Mouse (Mus musculus): ENCODE measurements around the gene Atad2b. TPM values are rescaled to one million over a fixed set of nuclear protein-coding genes. Genes with fewer than 3 reads are reported as not detected.

Gene Atad2b
- total RNA-seq, 2 experiments from 2014 or later: 11.3 to 12.0 TPM

DNA sequence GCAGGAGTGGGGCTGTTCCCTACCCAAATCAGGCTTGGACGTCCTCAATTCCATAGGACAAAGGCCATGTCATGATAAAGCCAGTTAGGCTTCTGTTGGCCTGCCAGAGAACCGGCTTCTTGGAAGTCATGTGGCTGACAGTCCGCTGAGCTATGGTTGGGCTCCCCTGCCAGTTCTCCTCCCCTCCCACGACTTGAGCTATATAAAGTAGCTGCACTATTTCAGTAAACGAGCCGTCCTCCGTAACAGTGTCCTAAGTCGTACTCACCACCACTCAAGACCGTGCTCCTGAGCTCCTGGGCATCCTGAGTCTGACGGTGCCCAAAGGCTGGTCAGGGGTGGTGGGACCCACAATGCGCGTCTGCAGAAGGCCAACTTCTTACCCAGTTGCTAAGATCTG is 156.0 kb downstream of the Atad2b start:
- peak; percentile 26 for DNase-seq (ENCODE audit: low spot score)

DNA sequence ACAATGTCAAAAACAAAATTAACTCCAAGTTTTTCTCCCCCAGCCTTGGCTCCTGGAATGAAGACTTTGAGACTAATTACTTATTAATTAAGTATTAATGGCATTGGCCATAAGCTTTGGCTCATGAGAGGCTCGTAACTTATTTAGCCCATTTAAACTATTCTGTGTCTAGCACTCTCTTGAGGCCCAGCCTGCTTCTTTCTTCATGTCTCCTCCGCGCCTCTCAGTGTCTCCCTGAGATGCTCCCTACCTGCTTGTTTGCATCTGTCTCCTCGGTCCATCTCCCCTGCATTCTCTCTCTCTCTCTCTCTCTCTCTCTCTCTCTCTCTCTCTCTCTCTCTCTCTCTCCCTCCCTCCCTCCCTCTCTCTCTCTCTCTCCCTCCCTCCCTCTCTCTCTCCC is 164.3 kb downstream of the Atad2b start:
- DNase-seq (ENCODE audit: low spot score): no peak

DNA sequence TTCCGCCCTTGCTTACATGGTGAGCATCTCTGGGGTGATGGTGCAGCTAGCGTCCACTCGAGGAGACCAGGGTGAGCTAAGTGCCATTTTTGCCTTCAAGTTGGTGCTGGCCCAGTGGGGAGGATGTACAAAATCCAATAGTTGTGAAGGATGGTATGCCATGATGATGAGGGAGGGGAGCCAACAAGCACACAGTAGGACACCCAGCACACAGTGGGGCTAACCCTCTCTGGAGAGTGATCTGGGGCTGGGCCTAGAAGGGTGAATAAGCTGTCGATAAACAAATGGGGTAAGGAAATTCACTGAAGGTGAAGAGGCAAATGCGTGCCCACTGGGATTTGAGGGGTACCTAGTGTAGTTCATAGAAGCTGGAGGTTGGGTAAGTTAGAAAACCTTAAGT is 167.6 kb downstream of the Atad2b start:
- DNase-seq (ENCODE audit: low spot score): no peak

DNA sequence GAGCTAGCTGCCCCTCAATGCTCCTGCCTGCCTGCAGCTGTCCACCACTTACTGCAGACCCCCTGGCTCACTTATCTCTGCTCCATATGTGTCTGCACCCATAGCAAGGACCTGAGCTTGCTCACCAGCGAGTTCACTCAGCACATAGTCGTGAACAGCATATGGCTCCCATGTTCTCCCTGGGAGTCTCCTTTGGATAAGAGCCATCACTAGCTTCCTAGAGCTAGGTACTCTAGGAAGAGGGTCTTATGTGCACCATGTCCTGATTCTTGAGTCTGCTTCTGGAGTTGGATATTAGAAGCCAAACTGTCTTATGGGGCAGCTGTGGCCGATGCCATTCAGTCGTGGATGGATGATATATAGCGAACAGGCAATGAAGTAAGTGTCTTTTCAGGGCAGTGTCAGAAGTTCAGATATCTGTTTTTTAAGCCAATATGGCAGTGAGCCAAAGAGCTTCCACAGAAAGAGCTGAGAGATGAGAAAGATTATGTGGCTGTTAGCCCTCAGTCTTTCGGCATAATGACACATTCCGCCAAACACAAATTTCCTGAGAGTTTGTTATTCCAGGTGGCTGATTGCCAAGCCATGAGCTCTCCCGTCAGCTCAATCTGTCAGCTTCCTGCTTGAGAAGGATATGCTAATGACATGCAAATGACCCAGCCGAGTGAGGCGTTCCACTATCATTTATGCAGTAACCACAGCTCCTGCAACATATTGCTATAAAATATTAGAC is 170.8 kb downstream of the Atad2b start:
- DNase-seq (ENCODE audit: low spot score): peak; percentile 42

DNA sequence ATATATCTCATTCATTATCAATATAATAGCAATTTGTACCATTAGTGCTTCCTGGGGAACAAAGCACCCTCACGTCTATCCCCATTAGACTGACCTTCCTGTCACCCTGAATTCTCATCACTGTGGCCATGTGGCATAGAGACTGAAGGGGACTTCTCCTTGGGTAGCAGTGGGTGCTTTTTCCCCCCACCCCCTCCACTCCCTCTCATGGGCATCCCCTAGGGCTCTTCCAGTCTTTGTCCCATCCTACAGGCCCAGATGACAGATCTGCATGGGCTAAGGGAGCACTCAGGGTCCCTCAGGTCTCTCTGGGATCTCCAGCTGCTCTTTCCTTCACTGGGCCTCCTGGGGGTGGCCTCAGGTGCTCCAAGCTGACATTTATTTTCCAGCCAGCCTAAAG is 171.5 kb downstream of the Atad2b start:
- no peak for DNase-seq (ENCODE audit: low spot score)

Other genes with a start within 250 kb of the Atad2b start
- gene Fam228a, start 178.9 kb upstream of the Atad2b start, total RNA-seq (2021): under 1 TPM; 0.12 to 0.25 TPM
- gene Pfn4, start 148.3 kb upstream of the Atad2b start, total RNA-seq (2021): 1 to 10 TPM; 1.4 to 2.3 TPM
- 1 to 10 TPM; 7.8 to 8.8 TPM for gene Fam228b, start 148.1 kb upstream of the Atad2b start, total RNA-seq (2021)
- 10 to 100 TPM; 32.5 to 35.7 TPM for gene Sf3b6, start 99.8 kb upstream of the Atad2b start, total RNA-seq (2021)
- 1 to 10 TPM in 1 of 2 experiments, under 1 TPM in 1; 0.39 to 1.1 TPM for gene Fkbp1b, start 75.8 kb upstream of the Atad2b start, total RNA-seq (2021)
- 1 to 10 TPM; 5.6 to 6.2 TPM for gene Wdcp, start 74.0 kb upstream of the Atad2b start, total RNA-seq (2021)
- gene Mfsd2b, start 43.0 kb upstream of the Atad2b start, total RNA-seq (2021): under 1 TPM; 0.66 TPM
- gene Ubxn2a, start 9.6 kb upstream of the Atad2b start, total RNA-seq (2021): 100 to 1,000 TPM; 141 to 142 TPM